Mouse (Mus musculus): Measurements from ENCODE around the gene Zbtb8b. TPM values are rescaled to one million over a fixed set of nuclear protein-coding genes. Genes with fewer than 3 reads are reported as not detected.
"Not testable (repeated sequence)": the region's sequence is repeated elsewhere in the genome, so short reads cannot be mapped to it uniquely, and the experiment has no call there.

The Zbtb8b gene
- polyA plus RNA-seq, 1 experiment from 2014 or later: 15.8 TPM

GRCm38 (mm10) chr4:129410532-129410931 is 30.1 kb downstream of the Zbtb8b start:
- H3K27me3 ChIP-seq (replicated peaks); H3K9me3 ChIP-seq (replicated peaks); H3K4me2 ChIP-seq; H3K36me3 ChIP-seq; ATAC-seq (ENCODE audit: low FRiP score); H3K4me3 ChIP-seq (replicated peaks); H3K4me1 ChIP-seq; H3K9ac ChIP-seq (replicated peaks); H3K27ac ChIP-seq (replicated peaks): not testable (repeated sequence)
- WGBS: 90% methylated on average over 3 of the region's 3 CpGs

GRCm38 (mm10) chr4:129406447-129406846 is 34.2 kb downstream of the Zbtb8b start:
- Histone ChIP-seq H3K27ac (replicated peaks) (no peak overlapping the region), H3K27me3 (replicated peaks) (no peaks in the 10 kb centered on the region), H3K4me3 (replicated peaks) (peak overlapping the region; percentile 39), H3K9ac (replicated peaks) (peak overlapping the region; percentile 39; the same call in 1 of the 2 replicates), H3K36me3 (no peaks in the 10 kb centered on the region), H3K4me2 (peak overlapping the region; percentile 68), H3K9me3 (replicated peaks) (no peaks in the 10 kb centered on the region), H3K4me1 (no peaks in the 10 kb centered on the region)
- ATAC-seq (ENCODE audit: low FRiP score): peak; percentile 45; the same call in 1 of the 2 replicates
- WGBS: 2% methylated on average over 25 of the region's 25 CpGs

GRCm38 (mm10) chr4:129399813-129400212 is 40.8 kb downstream of the Zbtb8b start:
- no peaks in the 10 kb centered on the region for H3K36me3 ChIP-seq
- no peak for ATAC-seq (ENCODE audit: low FRiP score)

DNA sequence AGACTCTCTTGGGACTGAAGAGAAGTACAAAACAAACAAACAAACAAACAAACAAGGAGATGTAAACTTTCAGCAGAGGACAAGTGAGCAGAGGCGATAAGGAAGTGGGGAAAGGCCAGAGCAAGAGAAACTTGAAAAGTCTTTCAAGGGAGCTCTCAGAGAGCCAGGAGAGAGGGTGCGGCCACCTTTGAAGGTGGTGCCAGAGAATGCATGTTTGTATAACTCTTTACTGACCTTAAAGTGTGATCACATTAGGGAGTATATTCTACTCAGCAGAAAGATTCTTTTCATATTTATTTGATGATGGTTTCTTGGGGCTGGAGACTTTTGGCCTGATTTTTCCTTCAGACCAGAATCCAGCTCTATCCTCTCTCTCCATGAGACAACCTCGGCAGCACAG is 43.7 kb downstream of the Zbtb8b start:
- Histone ChIP-seq H3K4me2 (no peak overlapping the region), H3K27me3 (replicated peaks) (no peaks in the 10 kb centered on the region), H3K36me3 (no peaks in the 10 kb centered on the region), H3K4me1 (no peaks in the 10 kb centered on the region), H3K9me3 (replicated peaks) (no peaks in the 10 kb centered on the region), H3K4me3 (replicated peaks) (no peak overlapping the region), H3K27ac (replicated peaks) (no peak overlapping the region), H3K9ac (replicated peaks) (no peak overlapping the region)
- WGBS: 84% methylated on average over 3 of the region's 3 CpGs
- ATAC-seq (ENCODE audit: low FRiP score): no peak

More at GRCm38 (mm10) chr4:129399813-129400212, 40.8 kb downstream of the Zbtb8b start:
- no peaks in the 10 kb centered on the region for H3K4me1 ChIP-seq
- H3K4me2 ChIP-seq: no peak overlapping the region
- no peaks in the 10 kb centered on the region for H3K27me3 ChIP-seq (replicated peaks)
- 82% methylated on average over 4 of the region's 4 CpGs for WGBS
- H3K9ac ChIP-seq (replicated peaks): no peak overlapping the region
- no peak overlapping the region for H3K27ac ChIP-seq (replicated peaks)
- no peaks in the 10 kb centered on the region for H3K9me3 ChIP-seq (replicated peaks)
- H3K4me3 ChIP-seq (replicated peaks): no peak overlapping the region

DNA sequence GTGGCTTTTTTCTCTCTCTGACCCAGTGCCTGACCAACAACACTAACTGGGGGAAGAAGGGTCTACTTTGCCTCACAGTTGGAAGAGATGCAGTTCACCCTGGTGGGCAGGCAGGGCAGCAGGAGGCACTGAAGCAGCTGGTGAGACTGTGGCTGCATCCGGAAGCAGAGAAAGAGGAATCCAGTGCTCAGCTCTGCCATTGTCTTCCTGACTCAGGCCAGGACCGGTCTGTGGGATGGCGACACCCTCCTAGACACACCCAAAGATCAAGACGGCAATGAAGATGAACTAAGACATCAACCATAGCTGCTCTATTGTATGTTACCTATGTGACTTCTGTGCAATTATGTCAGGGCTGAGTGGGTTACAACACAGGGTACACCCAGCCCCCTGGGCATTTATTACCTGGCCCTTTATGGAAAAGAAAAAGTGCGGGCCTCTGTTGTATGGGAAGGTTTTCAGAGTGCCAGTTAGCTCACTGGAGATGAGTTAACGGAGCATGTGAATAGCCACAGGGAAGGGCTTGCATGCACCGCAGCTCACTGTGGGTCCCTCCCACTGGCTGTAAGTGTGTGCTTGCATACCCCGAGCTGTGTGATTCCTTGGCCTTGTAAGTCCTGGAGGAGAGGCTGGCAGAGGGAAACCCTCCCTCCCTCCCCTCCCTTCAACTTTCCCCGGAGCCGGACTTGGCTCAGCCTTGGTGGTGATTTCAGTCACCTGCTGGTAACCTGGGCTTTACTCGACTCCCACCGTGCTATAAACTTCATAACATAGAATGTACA is 46.4 kb downstream of the Zbtb8b start:
- WGBS: 24% methylated on average over 12 of the region's 12 CpGs
- no peak overlapping the region for H3K27ac ChIP-seq (replicated peaks)
- H3K4me2 ChIP-seq: no peak overlapping the region
- H3K9ac ChIP-seq (replicated peaks): no peak overlapping the region
- no peak for ATAC-seq (ENCODE audit: low FRiP score)
- H3K4me1 ChIP-seq: no peaks in the 10 kb centered on the region
- H3K27me3 ChIP-seq (replicated peaks): no peaks in the 10 kb centered on the region
- no peaks in the 10 kb centered on the region for H3K36me3 ChIP-seq
- H3K4me3 ChIP-seq (replicated peaks): no peak overlapping the region
- H3K9me3 ChIP-seq (replicated peaks): no peaks in the 10 kb centered on the region

DNA sequence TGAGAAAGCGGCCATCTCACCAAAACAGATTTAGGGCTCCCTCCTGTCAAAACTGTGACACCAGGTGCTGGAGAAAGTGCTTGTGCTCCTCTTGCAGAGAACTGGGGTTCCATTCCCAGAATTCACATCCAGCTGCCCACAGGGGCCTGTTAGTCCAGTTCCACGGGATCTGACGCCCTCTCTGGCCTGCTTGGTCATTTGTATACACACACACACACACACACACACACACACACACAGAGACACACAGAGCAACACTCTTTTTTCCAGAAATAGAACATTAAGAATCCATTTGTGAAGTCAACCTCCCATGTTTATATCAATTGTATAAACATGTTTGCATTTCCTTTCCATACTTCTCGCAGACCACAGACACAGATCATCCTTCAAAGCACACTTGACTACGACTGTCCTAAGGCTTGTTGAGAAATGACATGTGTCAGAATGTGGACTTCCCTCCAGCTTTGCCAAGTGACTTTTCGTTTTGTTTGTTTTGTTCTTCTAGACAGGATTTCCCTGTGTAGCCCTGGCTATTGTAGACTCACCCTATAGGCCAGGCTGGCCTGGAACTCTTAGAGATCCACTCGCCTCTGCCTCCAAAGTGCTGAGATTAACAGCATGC is 49.6 kb downstream of the Zbtb8b start:
- WGBS: 87% methylated on average over 7 of the region's 7 CpGs
- H3K4me1 ChIP-seq: no peaks in the 10 kb centered on the region
- ATAC-seq (ENCODE audit: low FRiP score): no peak
- H3K4me2 ChIP-seq: no peak overlapping the region
- no peak overlapping the region for H3K9ac ChIP-seq (replicated peaks)
- H3K27me3 ChIP-seq (replicated peaks): no peaks in the 10 kb centered on the region
- no peak overlapping the region for H3K4me3 ChIP-seq (replicated peaks)
- H3K27ac ChIP-seq (replicated peaks): no peak overlapping the region
- no peaks in the 10 kb centered on the region for H3K36me3 ChIP-seq
- no peaks in the 10 kb centered on the region for H3K9me3 ChIP-seq (replicated peaks)

GRCm38 (mm10) chr4:129390216-129390743 is 50.4 kb downstream of the Zbtb8b start:
- Histone ChIP-seq H3K4me2 (no peak overlapping the region), H3K27me3 (replicated peaks) (no peaks in the 10 kb centered on the region), H3K4me1 (no peaks in the 10 kb centered on the region), H3K9me3 (replicated peaks) (no peaks in the 10 kb centered on the region), H3K9ac (replicated peaks) (no peak overlapping the region), H3K36me3 (no peaks in the 10 kb centered on the region), H3K27ac (replicated peaks) (no peak overlapping the region), H3K4me3 (replicated peaks) (no peak overlapping the region)
- no peak for ATAC-seq (ENCODE audit: low FRiP score)
- WGBS: 89% methylated on average over 14 of the region's 14 CpGs

GRCm38 (mm10) chr4:129388404-129388803 is 52.2 kb downstream of the Zbtb8b start:
- Histone ChIP-seq H3K4me2 (no peak overlapping the region), H3K9me3 (replicated peaks) (no peaks in the 10 kb centered on the region), H3K4me3 (replicated peaks) (no peak overlapping the region), H3K9ac (replicated peaks) (no peak overlapping the region), H3K4me1 (no peaks in the 10 kb centered on the region), H3K27me3 (replicated peaks) (no peaks in the 10 kb centered on the region), H3K27ac (replicated peaks) (no peak overlapping the region), H3K36me3 (no peaks in the 10 kb centered on the region)
- WGBS: 75% methylated on average over 5 of the region's 5 CpGs
- no peak for ATAC-seq (ENCODE audit: low FRiP score)

DNA sequence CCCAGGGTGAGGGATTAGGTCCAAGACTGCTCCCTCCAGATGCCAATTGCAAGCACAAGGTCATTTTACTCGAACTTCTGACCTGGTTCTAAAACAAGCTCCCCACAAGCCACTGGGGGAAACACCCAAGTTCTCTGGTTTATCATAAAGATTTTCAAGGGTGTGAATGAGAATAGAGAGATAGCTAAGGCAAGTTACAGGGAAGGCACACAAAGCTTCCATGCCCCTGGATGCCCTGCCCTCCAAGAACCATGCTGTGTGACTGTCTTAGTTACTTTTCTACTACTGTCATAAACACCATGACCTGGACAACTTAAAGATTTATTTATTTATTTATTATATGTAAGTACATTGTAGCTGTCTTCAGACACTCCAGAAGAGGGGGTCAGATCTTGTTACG is 53.7 kb downstream of the Zbtb8b start:
- no peak overlapping the region for H3K4me2 ChIP-seq
- no peak for ATAC-seq (ENCODE audit: low FRiP score)
- WGBS: 90% methylated on average over 2 of the region's 2 CpGs
- no peak overlapping the region for H3K9ac ChIP-seq (replicated peaks)
- H3K27me3 ChIP-seq (replicated peaks): no peaks in the 10 kb centered on the region
- no peak overlapping the region for H3K27ac ChIP-seq (replicated peaks)
- H3K4me3 ChIP-seq (replicated peaks): no peak overlapping the region
- H3K36me3 ChIP-seq: no peaks in the 10 kb centered on the region
- H3K9me3 ChIP-seq (replicated peaks): no peaks in the 10 kb centered on the region
- no peaks in the 10 kb centered on the region for H3K4me1 ChIP-seq

DNA sequence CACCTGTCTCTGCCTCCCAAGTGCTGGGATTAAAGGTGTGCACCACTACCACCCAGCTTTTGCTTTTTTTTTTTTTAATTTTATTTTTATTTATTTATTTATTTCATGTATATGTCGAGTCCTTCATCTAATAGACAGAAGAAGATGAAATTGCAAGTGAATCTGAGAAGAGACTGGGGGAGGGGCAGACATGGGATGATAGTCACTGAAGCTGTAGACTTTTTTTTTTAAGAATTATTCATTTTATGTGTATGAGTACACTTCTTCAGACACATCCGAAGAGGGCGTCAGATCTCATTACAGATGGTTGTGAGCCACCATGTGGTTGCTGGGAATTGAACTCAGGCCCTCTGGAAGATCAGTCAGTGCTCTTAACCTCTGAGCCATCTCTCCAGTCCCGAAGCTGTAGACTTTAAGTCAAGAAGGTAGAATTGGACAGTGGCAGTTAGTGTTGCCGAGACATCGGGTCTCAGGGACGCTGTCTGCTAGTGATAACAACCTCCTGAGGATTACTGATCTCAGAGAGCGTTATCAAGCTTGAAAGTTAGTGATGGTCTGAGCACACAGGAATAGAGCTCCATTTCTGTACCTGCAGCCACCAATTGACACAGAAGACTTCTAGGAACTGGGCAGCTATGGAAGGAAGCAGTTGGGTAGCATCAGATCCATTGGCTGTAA is 54.2 kb downstream of the Zbtb8b start:
- Histone ChIP-seq H3K27ac (replicated peaks) (no peak overlapping the region), H3K4me1 (no peaks in the 10 kb centered on the region), H3K9ac (replicated peaks) (no peak overlapping the region), H3K9me3 (replicated peaks) (no peaks in the 10 kb centered on the region), H3K36me3 (no peaks in the 10 kb centered on the region), H3K4me3 (replicated peaks) (no peak overlapping the region), H3K27me3 (replicated peaks) (no peaks in the 10 kb centered on the region), H3K4me2 (no peak overlapping the region)
- no peak for ATAC-seq (ENCODE audit: low FRiP score)
- 95% methylated on average over 8 of the region's 8 CpGs for WGBS

GRCm38 (mm10) chr4:129385685-129386084 is 55.0 kb downstream of the Zbtb8b start:
- Histone ChIP-seq H3K9ac (replicated peaks) (no peak overlapping the region), H3K36me3 (no peaks in the 10 kb centered on the region), H3K27ac (replicated peaks) (no peak overlapping the region), H3K27me3 (replicated peaks) (no peaks in the 10 kb centered on the region), H3K9me3 (replicated peaks) (no peaks in the 10 kb centered on the region), H3K4me3 (replicated peaks) (no peak overlapping the region), H3K4me2 (no peak overlapping the region), H3K4me1 (no peaks in the 10 kb centered on the region)
- WGBS: 92% methylated on average over 11 of the region's 11 CpGs
- ATAC-seq (ENCODE audit: low FRiP score): no peak

All from neural tube, embryonic 15.5 days (tissue).